Mouse (Mus musculus) hindbrain, embryonic 15.5 days (tissue): ENCODE data around the gene Nqo2. TPM values are rescaled to one million over a fixed set of nuclear protein-coding genes. Genes with fewer than 3 reads are reported as not detected.

ENCODE experiments used
- ATAC-seq: fragments of 200-750 bp; cut with Nextera tagmentation; 2 replicates; pipeline ENCODE4 v1.8.0; 2017; ENCODE audit warnings: low read depth, moderate number of reproducible peaks, moderate TSS enrichment; ENCODE audit not compliant: low FRiP score
- H3K27ac ChIP-seq: fragments of 300-500 bp; sonication (generic); replicated peaks from 2 replicates; pipeline ENCODE4 v1.5.1; 2015; ENCODE audit warnings: mild to moderate bottlenecking, inconsistent platforms
- H3K27me3 ChIP-seq: fragments of 300-500 bp; sonication (generic); 2 replicates; pipeline ENCODE4 v1.6.1; 2015; ENCODE audit warnings: control low read depth, inconsistent platforms
- H3K36me3 ChIP-seq: fragments of 300-500 bp; sonication (generic); 2 replicates; pipeline ENCODE4 v1.6.1; 2015; ENCODE audit warnings: control low read depth, inconsistent platforms
- H3K4me1 ChIP-seq: fragments of 300-500 bp; sonication (generic); replicated peaks from 2 replicates; pipeline ENCODE4 v1.6.1; 2015; ENCODE audit warnings: control low read depth, inconsistent platforms
- H3K4me2 ChIP-seq: fragments of 300-500 bp; sonication (generic); 2 replicates; pipeline ENCODE4 v1.6.1; 2015; ENCODE audit warnings: moderate library complexity, mild to moderate bottlenecking, inconsistent platforms
- H3K4me3 ChIP-seq: fragments of 300-500 bp; sonication (generic); 2 replicates; pipeline ENCODE4 v1.5.1; 2015; ENCODE audit warnings: mild to moderate bottlenecking, inconsistent platforms
- H3K9ac ChIP-seq: fragments of 300-500 bp; sonication (generic); 2 replicates; pipeline ENCODE4 v1.6.1; 2015; ENCODE audit warnings: inconsistent platforms
- H3K9me3 ChIP-seq: fragments of 300-500 bp; sonication (generic); 2 replicates; pipeline ENCODE4 v1.6.1; 2016; ENCODE audit warnings: control low read depth, inconsistent platforms
- WGBS: fragments of 180-500 bp; shearing (Covaris S2); methylation state at CpG from one replicate; pipeline ENCODE4 v1.1.7; 2015; 5-methylcytosine and 5-hydroxymethylcytosine counted together
- polyA plus RNA-seq: library from polyadenylated mRNA; unstranded; fragments of >200 nt; fragmentation: Nextera tagmentation; extraction: Ambion mirVana; gene quantifications from 2 replicates; pipeline ENCODE4 v1.2.1, GENCODE M21; 2015

The Nqo2 gene
- polyA plus RNA-seq, 1 experiment from 2014 or later = 9.1 TPM

GRCm38 (mm10) chr13:34003058-34003457 is 38.6 kb downstream of the Nqo2 start:
- H3K9ac ChIP-seq = peak overlapping the region; percentile 88
- H3K9me3 ChIP-seq = no peaks in the 10 kb centered on the region
- peak overlapping the region; percentile 80 for H3K4me2 ChIP-seq
- H3K4me1 ChIP-seq = peaks cover 14% of the 10 kb centered on the region
- H3K36me3 ChIP-seq = no peaks in the 10 kb centered on the region
- 8% methylated on average over 5 of the region's 5 CpGs for WGBS
- H3K27me3 ChIP-seq = no peaks in the 10 kb centered on the region
- peak overlapping the region; percentile 86 for H3K4me3 ChIP-seq
- no peak for ATAC-seq
- peak overlapping the region; percentile 91 for H3K27ac ChIP-seq

- ATAC-seq = no peak
- H3K36me3 ChIP-seq = peaks cover 11% of the 10 kb centered on the region; the same call in 1 of the 2 replicates
- no peaks in the 10 kb centered on the region for H3K9me3 ChIP-seq
- no peak overlapping the region for H3K9ac ChIP-seq
- peaks cover 6% of the 10 kb centered on the region for H3K4me1 ChIP-seq
- 81% methylated on average over 2 of the region's 2 CpGs for WGBS
- H3K4me2 ChIP-seq = no peak overlapping the region
- no peak overlapping the region for H3K27ac ChIP-seq
- no peaks in the 10 kb centered on the region for H3K27me3 ChIP-seq
- no peak overlapping the region for H3K4me3 ChIP-seq
Observed at GRCm38 (mm10) chr13:34007234-34007633, 42.7 kb downstream of the Nqo2 start.

- H3K4me1 ChIP-seq = no peaks in the 10 kb centered on the region
- ATAC-seq = peak; percentile 89
- no peak overlapping the region for H3K27ac ChIP-seq
- no peaks in the 10 kb centered on the region for H3K27me3 ChIP-seq
- H3K4me2 ChIP-seq = no peak overlapping the region
- no peaks in the 10 kb centered on the region for H3K9me3 ChIP-seq
- no peak overlapping the region for H3K9ac ChIP-seq
- no peak overlapping the region for H3K4me3 ChIP-seq
- 86% methylated on average over 9 of the region's 9 CpGs for WGBS
- peaks cover 62% of the 10 kb centered on the region for H3K36me3 ChIP-seq
Observed at GRCm38 (mm10) chr13:34016927-34017569, 52.6 kb downstream of the Nqo2 start.

GRCm38 (mm10) chr13:34018521-34018920 is 54.0 kb downstream of the Nqo2 start:
- Histone ChIP-seq H3K4me1 (no peaks in the 10 kb centered on the region), H3K4me3 (no peak overlapping the region), H3K36me3 (peaks cover 66% of the 10 kb centered on the region), H3K9me3 (no peaks in the 10 kb centered on the region), H3K4me2 (no peak overlapping the region), H3K27me3 (no peaks in the 10 kb centered on the region), H3K27ac (no peak overlapping the region), H3K9ac (no peak overlapping the region)
- ATAC-seq = no peak
- 81% methylated on average over 1 of the region's 1 CpGs for WGBS

- Histone ChIP-seq H3K9me3 (no peaks in the 10 kb centered on the region), H3K4me2 (no peak overlapping the region), H3K9ac (no peak overlapping the region), H3K36me3 (peaks cover 44% of the 10 kb centered on the region), H3K27ac (no peak overlapping the region), H3K4me1 (no peaks in the 10 kb centered on the region), H3K4me3 (no peak overlapping the region), H3K27me3 (no peaks in the 10 kb centered on the region)
- WGBS = 86% methylated on average over 2 of the region's 2 CpGs
- no peak for ATAC-seq
Observed at GRCm38 (mm10) chr13:34021998-34022397, 57.5 kb downstream of the Nqo2 start.

- H3K9ac ChIP-seq = no peak overlapping the region
- WGBS = 71% methylated on average over 2 of the region's 2 CpGs
Observed at GRCm38 (mm10) chr13:34032041-34032440, 67.6 kb downstream of the Nqo2 start.

GRCm38 (mm10) chr13:34035424-34035823 is 70.9 kb downstream of the Nqo2 start:
- WGBS = 94% methylated on average over 3 of the region's 3 CpGs
- no peak overlapping the region for H3K27ac ChIP-seq

More at GRCm38 (mm10) chr13:34032041-34032440, 67.6 kb downstream of the Nqo2 start:
- no peak overlapping the region for H3K4me2 ChIP-seq
- ATAC-seq = no peak
- peaks cover 6% of the 10 kb centered on the region for H3K4me1 ChIP-seq
- H3K36me3 ChIP-seq = peaks cover 48% of the 10 kb centered on the region
- H3K9me3 ChIP-seq = no peaks in the 10 kb centered on the region
- H3K27me3 ChIP-seq = no peaks in the 10 kb centered on the region
- no peak overlapping the region for H3K4me3 ChIP-seq
- H3K27ac ChIP-seq = no peak overlapping the region

GRCm38 (mm10) chr13:34036726-34037125 is 72.2 kb downstream of the Nqo2 start:
- Histone ChIP-seq H3K4me1 (peaks cover 24% of the 10 kb centered on the region), H3K36me3 (peaks cover 24% of the 10 kb centered on the region), H3K4me3 (no peak overlapping the region), H3K27me3 (no peaks in the 10 kb centered on the region), H3K4me2 (peak overlapping the region; percentile 83; the same call in 1 of the 2 replicates), H3K9me3 (no peaks in the 10 kb centered on the region), H3K27ac (peak overlapping the region; percentile 93), H3K9ac (no peak overlapping the region)
- 80% methylated on average over 5 of the region's 5 CpGs for WGBS
- no peak for ATAC-seq

More at GRCm38 (mm10) chr13:34035424-34035823, 70.9 kb downstream of the Nqo2 start:
- Histone ChIP-seq H3K9me3 (no peaks in the 10 kb centered on the region), H3K4me3 (no peak overlapping the region), H3K36me3 (peaks cover 28% of the 10 kb centered on the region), H3K4me2 (no peak overlapping the region), H3K27me3 (no peaks in the 10 kb centered on the region), H3K4me1 (peaks cover 24% of the 10 kb centered on the region), H3K9ac (no peak overlapping the region)
- no peak for ATAC-seq

GRCm38 (mm10) chr13:34037172-34038055 is 72.9 kb downstream of the Nqo2 start, which contains the start of gene Bphl:
TSS of gene Bphl (plus strand) at chr13:34037597.
- under 1% methylated on average over 37 of the region's 37 CpGs for WGBS

GRCm38 (mm10) chr13:34038056-34038432 is 73.6 kb downstream of the Nqo2 start:
- peak; percentile 1; the same call in 1 of the 2 replicates for ATAC-seq
- Histone ChIP-seq H3K4me3 (peak overlapping the region; percentile 88), H3K27ac (peak overlapping the region; percentile 93), H3K9ac (peak overlapping the region; percentile 95), H3K27me3 (no peaks in the 10 kb centered on the region), H3K36me3 (peaks cover 15% of the 10 kb centered on the region), H3K4me2 (peak overlapping the region; percentile 83), H3K4me1 (peaks cover 24% of the 10 kb centered on the region), H3K9me3 (no peaks in the 10 kb centered on the region)
- 39% methylated on average over 5 of the region's 5 CpGs for WGBS

More at GRCm38 (mm10) chr13:34037172-34038055, 72.9 kb downstream of the Nqo2 start, which contains the start of gene Bphl:
- Histone ChIP-seq H3K4me3 (peak within 1 kb of the TSS; percentile 88), H3K27me3 (no peaks in the 10 kb centered on the region), H3K9me3 (no peaks in the 10 kb centered on the region), H3K4me1 (peaks cover 24% of the 10 kb centered on the region), H3K4me2 (peak within 1 kb of the TSS; percentile 83), H3K9ac (peak within 1 kb of the TSS; percentile 95), H3K27ac (peak within 1 kb of the TSS; percentile 93), H3K36me3 (peaks cover 21% of the 10 kb centered on the region)
- ATAC-seq = peak; percentile 97
